Mouse (Mus musculus): ENCODE results near the gene Dync1li2.

The Dync1li2 gene

DNA sequence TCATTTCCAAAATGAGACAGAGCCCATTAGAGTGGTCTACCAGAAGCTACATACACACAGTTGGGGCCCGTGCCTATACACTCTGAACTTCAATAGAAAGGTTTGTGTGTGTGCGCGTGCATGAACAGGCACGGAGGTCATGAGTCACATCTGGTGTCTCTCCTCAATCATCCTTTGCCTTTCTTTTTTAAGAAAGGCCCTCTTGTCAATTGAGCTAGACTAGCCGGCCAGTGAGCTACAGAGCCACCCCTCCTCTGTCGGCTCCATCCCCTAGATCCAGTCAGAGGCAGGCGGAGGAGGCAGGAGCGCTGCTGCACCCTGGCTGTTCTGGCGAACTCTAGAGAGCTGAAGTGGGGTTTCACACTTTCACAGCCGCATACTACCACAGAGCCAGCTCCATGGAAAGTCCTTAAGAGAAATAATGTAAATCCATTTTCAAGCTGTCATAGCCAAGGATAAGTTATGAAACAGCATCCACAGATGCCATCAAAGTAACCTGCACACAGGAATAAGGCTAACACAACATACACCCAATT, 63.5 kb downstream of the Dync1li2 start:
- DNase-seq: no peak

DNA sequence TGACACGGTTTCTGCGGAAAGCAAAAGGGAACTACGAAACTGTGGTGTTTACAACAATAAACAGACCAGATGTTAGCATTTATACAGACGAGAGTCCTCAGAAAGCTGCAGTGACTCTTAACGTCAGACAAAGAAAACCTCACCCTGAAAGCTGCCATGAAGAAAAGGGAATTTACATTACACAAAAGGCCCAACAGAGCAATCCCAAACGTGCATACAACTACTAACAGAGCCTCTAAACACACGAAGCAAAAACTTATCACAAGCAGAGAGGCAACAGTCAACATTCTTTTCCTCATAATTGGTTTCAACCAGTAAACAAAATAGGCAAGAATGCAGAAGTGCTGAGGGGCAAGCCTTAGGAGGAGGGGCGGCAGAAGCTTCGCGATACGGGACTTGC, 66.2 kb downstream of the Dync1li2 start:
- no peak for DNase-seq

DNA sequence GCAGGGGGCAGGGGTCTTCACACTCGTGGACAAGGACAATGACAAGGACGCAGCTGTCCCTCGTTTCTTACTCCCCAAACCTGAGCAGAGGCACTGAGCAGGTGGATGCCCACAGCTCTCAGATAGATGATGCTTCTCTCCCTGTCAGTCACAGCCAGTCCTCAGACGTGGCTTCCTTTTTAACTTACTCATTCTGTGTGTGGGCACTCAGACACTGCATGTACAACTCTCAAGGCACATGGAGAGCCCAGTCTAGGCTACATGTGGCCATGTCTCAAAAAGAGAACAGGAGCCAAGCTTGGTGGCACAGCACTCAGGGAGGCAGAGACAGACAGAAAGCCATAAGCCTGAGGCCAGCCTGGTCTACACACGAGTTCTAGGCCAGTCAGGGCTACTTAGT, 66.9 kb downstream of the Dync1li2 start:
- DNase-seq: no peak

DNA sequence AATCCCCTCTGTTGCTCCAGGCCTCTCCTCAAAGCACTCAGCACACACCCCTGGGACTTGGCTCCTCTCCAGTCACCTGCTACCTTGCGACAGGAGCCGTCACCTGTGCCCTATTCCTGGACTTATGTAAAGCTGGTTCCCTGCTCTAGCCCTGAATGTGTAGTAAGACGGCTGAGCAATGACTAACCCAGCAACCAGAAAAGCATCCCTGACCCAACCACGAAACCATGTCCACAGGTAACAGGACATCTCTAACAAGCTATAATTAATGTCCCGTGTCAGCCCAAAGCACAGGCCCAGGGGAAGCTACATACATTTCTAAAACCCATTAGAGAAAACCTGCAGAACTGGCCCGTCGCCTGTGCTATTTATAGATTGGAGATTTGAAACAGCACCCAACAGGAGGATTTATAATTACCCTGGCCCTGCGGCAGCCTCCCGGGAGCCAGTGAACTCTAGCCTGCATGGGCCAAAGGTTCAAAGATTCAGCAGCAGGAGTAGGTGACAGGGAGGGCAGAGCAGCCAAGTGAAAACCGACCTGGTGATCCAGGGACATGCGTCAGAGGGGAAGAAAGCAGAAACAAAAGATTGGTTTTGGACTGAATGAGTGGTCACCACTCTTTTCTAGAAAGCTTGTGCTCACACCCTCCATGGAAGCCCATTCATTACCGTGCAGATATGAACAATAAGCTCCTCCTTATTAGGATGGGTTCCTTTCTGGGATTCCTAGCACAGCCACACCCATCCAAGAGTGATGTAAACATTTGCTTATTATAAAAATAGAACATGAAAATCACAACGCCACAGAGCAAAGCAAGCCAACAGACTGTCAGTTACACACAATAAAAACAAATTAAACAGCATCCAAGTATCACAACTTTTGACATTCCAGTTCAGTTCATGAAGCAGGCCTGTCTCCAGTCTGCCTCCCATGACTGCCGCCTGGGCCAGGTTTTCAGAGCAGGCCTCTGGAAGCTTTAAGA, 67.7 kb downstream of the Dync1li2 start:
- peak; percentile 64 to 78 for DNase-seq

DNA sequence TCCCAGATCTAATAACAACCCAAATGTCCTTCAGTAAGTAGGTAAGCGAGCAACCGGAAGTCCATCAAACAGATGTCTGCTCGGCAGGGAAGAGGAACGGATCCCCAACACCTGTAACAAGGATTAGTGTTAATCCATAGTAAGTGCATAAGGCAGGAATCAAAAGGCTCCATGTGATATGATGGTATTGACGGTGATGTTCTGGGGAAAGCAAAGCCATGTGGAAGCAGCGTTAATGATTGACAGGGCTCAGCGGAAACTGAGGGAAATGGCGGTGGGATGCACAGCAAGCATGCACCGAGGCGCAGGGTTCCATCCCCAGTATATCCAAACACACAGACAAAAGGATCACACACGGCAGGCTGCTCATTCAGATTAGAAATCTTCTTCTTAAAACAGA, 68.6 kb downstream of the Dync1li2 start:
- DNase-seq: no peak

DNA sequence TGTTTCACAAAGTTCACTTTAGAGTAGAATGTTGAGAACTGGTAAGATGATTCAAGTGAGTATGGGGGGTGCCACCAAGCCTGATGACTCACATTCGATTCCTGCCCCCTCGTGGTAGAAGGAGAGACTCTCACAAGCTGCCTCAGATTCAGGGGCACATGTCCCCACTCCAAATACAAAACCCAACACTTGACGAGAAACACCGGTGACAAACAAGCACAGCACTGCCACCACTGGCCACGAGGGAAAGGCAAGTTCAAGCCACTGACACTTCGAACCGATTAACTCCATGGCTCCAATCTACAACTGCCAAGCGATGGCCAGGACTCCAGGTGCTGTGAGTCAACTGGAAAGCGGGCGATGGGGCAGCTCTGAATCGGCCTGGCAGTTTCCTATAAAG, 69.1 kb downstream of the Dync1li2 start:
- peak; percentile 53 to 72 for DNase-seq

DNA sequence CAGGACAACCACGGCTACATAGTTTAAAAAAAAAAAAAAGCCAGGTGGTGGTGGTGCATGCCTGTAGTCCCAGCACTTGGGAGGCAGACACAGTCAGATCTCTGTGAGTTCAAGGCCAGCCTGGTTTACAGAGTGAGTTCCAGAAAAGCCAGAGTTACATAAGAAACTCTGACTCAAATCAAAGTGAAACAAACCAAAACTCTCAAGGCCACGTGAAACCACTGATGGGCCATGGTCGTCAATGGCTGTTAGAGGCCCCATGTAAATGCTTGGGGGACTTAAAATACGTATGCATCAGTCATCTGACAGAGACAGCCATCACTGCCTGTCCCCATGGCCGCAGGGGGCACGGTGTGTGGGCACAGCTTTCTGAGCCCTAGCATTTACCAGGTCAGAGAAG, 71.7 kb downstream of the Dync1li2 start:
- DNase-seq: no peak

DNA sequence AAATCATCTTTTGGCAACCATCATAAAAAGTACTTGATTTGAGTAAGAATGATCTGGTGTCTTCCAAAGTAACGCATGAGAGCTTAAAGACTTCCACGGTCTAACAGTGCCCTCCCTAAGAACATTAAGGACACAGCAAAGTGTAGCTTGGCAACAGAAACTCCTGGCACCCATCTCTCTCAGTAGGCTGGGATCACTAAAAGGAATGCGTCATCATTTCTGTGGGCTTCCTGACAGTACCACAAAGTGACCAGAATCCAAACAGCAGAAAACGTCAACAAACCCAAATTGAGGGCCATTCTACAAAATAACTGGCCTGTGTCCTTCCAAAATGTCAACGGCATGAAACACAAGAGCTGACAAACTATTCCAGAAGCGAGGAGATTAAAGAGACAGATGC, 72.8 kb downstream of the Dync1li2 start:
- DNase-seq: no peak

DNA sequence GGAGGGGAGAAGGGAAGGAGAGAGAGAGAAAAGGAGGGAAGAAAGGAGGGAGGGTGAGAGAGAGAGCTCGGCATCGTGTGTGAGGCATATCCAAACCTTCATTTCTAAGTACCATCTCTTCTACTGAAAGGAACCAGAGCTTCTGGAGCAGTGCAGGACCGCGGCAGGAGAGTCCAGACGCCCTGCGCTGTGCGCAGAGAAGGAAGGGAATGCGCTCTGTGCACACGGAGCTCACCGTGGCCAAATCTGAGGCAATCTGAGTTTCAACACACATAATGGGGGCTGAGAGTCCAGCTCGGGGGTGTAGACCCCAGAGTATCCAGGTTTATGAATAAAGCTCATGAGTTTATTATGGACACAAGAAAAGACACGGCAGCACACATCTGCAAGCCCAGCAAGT, 73.3 kb downstream of the Dync1li2 start:
- DNase-seq: no peak
